Mouse (Mus musculus) layer of hippocampus, postnatal 25 days (tissue): ENCODE measurements around the gene D430041D05Rik. TPM values are rescaled to one million over a fixed set of nuclear protein-coding genes. Genes with fewer than 3 reads are reported as not detected.

Experiments
- DNase-seq, 2 experiments: peaks; one replicate each; pipeline ENCODE4 v3.0.0; 2022; ENCODE audit warnings: mixed read lengths in 2 of 2, low spot score in 1 of 2; ENCODE audit errors: extremely low spot score in 1 of 2
- total RNA-seq, 2 experiments: library from RNA; stranded (reverse); gene quantifications; 2 replicates each; pipeline ENCODE4 v1.2.3; 2021

The D430041D05Rik gene
- total RNA-seq, 2 experiments from 2014 or later = 87.9 to 95.4 TPM

DNA sequence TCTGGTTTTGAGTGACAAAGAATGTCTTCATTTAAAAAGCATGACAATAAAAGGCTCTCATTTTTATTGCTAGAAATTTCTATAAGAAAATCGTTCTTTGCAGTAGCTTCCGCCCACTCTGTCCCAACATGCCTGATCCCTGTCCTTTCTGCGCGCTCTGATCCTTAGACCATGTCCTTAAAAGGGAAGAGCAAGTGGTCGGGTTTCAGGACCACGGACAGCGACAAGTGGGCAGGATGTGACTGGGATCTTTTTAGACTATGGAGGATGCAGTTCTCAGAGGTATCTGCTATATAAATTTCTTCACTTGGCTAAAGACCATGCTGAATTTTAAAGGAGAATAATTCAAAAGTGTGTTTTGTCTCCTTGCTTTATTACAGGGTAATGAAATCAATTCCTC is 111.7 kb downstream of the D430041D05Rik start:
- peak in 1 of 2 experiments; percentile 47 for DNase-seq

DNA sequence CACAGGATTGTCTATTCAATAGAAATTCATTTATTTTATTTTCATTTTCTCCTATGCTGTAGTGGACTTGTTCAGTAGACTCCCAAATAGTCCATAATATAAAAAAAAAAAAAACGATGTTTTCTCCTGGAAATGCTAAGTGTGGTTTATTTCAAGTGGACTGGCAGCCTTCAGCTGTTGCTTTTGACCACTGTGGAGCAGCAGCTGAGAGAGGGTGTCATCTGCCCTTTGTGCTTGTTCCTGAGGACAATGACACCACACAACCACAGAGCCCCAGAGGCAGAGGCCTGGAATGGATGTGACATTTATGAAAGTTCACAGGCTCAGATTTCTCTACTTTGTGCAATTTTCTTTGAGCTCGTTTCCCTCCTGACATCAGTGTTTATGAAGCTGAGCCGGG is 124.0 kb downstream of the D430041D05Rik start:
- DNase-seq = no peak

DNA sequence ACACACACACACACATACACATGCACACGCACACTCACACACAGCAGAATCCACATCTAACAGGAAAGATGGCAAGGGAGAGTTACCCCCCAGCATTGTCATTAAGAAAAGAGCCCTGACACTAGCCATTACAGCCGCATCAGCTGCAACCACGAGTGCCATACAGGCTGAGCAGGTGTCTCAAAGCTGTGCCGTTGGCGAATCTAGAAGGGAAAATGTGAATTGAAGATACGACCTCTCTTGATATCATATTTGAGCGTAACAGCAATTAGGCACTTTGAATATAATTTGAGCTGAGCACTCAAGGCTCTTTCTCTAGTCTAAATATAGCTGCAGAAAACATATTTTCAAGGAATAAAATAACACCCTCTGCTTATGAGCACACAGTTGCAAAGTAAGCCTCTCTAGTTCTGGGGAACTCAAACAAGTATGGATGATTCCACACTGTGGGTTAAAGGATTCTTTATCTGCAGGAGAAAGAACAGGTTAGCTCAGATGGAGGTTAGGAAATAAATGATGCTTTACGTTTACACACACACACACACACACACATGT is 127.3 kb downstream of the D430041D05Rik start:
- no peak for DNase-seq

DNA sequence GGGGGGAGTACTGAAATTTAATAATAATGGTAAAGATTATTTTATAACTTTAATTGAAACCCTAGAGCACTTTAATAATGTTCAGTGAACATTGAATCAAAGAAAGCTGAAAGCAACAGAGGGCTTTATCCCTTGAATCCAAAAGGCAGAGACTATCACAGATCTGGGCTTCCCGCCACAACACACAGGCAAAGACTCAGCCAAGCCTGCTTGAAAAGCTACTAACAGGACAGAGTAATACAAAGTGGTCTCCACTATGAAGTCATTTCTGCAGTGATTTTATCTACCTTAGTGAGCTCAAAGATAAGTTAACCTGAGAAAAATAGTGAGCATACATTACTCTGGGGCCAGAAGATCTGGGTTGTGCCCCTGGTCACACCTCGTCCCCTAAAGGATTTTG is 128.0 kb downstream of the D430041D05Rik start:
- no peak for DNase-seq

DNA sequence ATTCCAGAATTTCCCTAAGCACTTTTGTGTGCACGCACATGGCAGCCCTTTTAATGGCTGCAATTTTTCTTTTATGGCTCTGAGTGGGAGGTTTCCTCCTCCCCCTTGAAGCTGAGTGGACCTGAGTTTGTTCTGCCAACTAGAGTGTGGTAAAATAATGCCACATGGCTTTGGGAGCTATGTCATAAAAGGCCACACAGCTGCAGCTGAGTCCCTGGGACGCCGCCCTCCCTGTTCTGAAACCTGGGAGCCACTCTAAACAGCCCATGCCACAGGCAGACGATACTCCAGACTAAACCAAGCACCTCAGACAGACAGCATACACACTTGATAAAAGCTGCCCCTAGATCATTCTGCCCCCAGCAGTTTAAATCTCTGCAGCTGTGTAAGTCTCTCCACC is 143.8 kb downstream of the D430041D05Rik start:
- DNase-seq = no peak

DNA sequence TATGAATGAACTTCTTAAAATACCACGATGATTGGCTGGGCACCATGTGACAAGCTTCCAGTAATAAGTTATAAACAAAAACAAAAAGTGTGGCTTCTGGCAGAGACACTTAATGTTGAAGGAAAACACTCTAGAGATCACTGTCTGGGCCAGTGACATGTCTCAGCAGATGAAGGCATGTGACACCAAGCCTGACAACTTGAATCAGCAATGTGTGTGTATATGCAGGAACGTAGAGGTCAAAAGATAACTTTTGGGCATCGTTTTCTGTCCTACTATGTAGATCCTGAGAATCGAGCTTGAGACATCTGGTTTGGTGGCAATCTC is 149.1 kb downstream of the D430041D05Rik start:
- no peak for DNase-seq

DNA sequence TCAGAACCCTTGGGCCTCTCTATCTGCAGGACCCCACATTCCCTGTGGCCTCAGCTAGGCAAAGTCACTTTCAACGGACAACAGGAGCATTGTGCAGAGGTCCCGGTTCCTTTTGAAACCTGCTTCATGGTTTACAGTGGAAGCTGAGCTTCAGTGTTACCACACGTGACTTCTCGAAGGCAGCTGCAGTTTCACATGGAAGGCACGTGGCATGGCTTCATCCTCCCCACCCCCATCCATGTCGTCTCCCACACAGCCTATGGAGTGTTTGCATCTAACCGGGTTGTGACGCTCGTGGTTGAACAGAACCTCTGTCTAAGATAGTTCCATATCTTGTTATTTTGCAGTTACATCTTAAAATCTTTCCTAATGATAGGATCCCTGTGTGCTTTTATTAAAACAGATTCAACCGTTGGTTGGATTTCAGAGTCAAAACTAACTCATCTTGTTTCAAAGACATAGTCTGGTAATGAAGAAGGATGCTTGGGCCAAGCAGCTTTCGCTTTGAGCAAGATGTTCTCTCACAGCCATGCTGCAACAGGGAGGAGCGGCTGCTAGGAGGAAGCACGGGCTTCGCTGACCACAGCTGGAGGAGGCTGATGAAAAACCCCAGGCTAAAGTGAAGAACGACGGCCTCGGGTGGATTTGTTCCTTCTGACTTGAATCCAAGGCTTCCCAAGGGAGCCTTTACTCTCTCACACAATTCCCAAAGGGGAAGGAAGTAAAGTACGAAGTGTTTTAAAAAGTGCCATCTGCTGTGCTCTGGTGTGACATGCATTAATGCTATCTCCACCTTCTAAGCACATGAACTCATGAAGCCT is 149.7 kb downstream of the D430041D05Rik start:
- no peak for DNase-seq

DNA sequence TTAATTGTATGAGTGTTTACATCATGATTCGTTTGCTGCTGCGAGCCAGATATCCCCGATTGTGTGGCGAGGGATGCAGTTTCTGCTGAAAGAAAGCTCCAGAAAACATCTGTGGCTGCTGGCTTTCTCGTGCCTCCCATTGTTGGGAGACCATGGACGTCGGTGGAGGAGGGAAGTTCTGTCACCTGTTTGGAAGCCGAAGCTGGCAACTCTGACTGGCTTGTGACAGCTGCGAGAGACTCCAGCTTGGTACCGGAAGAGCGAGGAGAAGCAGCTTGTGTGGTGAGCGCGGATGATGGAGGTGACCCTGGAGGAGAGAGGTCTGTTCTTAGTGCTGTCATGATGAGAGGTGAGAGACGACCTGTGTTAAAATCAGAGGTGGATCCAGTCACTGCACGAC is 154.2 kb downstream of the D430041D05Rik start:
- DNase-seq = no peak

DNA sequence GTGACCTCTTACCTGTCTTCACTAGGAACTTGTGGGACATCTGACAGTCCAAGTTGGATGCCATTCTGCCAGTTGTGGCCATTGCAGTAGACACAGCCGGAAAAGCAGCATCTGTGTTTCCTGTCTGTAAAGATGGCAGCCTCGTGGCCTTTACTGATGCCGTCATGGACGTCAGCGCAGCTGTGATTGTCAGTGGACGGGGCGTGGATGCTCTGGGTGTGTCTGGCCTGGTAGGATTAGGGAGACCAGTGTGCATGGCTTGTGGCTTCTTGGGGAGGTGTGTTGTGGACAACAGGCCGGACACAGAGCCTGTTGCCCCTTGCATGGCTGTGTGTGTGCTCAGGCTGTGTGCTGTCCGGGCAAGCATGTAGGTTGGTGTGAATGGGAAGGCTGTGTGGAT is 155.9 kb downstream of the D430041D05Rik start:
- DNase-seq = no peak

DNA sequence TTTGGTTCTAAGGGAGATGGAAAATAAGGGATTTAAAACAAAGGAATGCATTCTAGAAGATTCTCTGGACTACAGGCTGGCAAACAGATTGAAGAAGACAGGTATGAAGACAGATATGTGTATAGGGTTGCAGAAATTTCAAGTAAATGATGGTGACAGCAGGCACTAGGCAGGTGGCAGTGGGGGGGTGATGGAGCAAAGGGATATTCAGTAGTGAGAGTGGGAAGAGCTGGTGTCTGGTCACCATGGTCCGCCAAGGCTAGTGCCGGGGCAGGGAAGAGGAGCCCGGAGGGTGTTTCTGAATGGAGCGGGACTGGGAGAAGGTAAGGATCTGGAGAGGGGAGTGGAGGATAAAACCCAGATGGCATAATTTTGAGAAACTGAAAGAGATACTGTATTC is 157.5 kb downstream of the D430041D05Rik start:
- no peak for DNase-seq

DNA sequence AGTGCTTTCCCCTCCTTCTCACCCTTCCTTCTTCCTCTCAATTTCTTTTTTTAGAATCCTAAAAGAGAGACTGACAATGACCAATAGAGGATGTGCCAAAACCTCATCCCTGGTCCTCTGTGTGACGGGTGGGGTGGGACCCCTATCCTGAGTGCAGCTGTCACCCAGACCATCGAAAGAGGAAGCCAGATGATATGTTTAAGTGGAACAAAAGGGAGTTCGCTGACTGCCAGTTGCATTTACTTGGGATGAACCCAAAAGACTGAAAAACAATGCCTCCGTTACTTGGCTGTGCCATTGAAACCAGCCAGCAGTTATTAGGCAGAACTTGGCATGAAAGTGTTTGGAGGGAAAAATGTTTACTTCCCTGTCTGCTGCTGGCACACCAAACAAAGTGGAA is 159.2 kb downstream of the D430041D05Rik start:
- no peak for DNase-seq

DNA sequence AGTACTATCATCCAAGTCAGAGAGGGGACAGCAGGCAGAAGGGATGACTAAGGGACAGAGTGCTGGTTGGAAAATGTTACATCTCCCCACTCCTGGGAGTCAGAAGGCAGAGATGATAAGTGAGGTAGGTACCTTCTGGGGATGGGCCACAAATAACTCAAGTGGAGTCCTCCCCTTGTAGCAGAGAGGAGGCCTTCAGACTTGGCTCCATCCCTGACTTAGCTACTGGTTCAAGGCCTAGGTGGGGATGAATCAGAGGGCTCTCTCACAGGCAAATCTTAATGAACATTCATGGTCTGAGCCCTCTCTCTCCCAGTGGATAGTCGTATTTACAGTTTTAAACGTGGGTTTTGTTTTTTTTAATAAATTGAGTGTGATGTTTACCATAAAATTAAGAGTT is 161.0 kb downstream of the D430041D05Rik start:
- DNase-seq = no peak

DNA sequence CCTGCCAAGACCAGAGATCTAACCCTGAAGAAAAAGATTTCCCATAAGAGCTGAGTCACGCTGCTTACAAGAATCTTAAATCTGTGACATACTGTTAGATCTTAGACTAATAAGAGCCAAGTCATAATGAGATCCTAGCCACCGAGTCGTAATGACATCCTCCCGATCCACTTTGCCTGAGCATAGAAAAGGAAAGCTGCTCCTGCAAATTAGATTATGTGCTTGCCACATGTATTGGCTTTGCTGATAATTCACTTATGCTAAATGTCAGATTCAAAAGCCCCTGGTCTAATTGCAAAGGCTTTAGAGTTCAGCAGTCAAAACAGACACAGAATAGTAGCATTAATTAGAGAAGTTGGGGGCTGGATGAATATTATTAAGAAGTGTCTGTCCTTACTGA is 164.0 kb downstream of the D430041D05Rik start:
- DNase-seq = no peak

DNA sequence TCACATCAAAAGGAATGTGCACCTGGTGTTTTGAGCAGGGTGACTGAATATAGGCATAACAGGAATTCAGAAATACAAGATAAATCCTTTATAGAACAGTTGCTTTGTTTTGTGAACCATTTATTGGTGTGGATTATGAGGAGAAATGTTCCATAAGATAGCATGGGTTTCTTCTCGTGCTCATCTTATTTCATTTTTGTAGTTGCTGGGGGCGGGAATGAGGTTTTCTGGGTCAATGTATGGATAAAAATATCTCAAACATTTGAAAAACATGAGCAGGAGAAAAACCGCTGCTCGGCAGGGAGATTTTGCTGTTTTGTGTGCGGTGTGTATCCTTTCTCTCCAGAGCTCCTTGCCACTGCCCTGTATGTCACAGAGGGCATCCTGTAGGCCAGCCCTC is 168.8 kb downstream of the D430041D05Rik start:
- no peak for DNase-seq

DNA sequence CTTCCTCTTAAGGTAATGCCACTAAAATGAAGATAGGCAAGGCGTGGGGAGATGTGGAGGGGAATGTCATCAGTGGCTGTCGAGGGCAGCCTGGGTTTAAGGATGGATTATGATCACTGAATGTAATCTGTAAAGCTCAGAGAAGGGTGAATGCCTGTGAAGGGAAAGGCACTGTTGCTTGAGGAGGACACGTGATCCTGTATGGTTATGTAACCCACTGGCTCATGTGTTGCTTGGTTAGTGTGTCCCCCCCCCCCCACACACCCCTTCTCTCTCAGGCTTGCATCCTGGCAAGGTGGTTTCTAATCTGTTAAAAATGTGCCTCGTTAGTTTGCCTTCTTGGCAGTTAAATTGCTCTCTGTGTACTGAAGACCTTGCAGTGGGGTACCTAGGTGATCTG is 173.7 kb downstream of the D430041D05Rik start:
- DNase-seq = no peak

DNA sequence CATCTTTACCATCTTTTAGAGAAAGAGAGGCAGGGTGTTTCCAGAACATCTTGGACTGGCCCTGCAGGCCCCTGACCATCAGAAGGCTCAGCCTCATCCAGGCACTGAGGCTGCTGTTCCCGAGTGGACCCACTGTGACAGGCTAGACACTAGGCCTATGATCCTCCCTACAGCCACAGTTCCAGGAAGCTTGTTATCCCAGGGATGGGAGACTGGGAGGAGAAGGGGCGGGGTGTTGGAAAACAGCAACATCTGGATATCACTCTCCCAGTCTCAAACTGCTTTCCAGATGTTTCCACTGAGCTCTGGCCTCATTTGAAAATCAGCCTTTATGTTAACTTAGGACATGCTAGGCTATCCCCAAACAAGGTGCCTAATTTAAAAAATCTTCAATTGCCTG is 180.4 kb downstream of the D430041D05Rik start:
- no peak for DNase-seq

DNA sequence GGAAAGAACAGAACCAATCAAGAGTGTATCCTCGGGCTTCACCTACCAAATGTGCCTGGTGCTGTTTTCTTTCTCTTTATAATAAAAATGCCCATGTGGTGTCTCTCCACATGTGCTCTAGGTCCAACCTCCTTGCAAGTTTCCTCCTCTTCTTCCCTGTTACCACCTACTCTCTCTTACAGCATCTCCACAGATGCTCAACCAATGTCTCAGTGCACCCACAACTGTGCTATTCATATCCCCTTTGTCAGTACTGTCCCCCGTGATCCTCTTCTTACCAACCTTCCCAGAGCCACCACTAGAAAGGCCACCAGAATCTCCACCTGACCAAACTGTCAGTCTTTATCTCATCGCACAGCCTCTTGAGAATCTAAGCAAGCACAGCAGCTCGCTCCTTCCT is 184.8 kb downstream of the D430041D05Rik start:
- no peak for DNase-seq

DNA sequence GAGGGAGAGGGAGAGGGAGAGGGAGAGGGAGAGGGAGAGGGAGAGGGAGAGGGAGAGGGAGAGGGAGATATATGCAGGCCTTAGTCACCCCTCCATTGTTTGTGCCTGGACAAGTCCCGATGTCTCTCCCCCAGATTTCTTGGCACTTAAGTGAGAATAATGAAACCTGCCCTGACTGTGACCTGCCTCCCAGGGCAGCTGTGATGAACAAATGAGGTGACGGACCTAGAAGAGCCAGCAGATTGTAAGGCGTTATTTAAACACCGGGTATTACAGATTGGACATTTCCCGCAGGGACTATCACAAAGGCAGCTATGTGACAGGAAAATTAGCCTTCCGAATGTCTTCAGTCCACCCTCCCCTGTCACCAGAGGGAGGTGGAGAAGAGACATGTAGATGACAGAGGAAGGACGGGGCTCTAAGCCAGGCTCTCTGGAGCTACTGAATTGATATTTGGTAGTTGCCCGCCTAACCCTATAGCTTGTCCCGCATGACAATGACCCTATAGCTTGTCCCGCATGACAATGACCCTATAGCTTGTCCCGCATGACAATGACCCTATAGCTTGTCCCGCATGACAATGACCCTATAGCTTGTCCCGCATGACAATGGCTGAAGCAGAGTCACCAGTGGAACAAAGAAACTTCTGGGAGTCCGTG is 191.0 kb downstream of the D430041D05Rik start:
- no peak for DNase-seq

DNA sequence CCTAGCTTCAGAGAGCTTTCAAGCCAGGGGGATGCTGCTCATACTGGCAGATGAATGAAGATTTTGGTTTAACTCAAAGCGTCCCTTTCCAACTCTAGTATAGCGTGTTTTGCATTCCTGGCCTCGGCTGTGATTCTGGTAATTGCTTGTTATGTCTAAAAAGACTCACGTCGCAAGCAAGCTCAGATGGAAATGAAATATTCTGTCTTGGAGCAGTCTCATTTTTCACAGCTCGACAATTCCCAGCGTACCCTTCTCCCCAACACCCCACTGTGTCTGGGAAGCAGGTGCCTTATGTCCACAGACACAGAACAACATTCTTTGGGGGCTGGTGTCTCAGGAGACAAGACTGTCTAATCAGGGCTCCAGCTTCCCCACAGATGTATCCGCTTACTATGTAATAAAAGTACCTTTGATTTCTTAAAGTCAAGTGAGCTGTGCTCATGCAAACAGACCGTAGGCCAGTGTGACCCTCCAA is 192.2 kb downstream of the D430041D05Rik start:
- DNase-seq = no peak

DNA sequence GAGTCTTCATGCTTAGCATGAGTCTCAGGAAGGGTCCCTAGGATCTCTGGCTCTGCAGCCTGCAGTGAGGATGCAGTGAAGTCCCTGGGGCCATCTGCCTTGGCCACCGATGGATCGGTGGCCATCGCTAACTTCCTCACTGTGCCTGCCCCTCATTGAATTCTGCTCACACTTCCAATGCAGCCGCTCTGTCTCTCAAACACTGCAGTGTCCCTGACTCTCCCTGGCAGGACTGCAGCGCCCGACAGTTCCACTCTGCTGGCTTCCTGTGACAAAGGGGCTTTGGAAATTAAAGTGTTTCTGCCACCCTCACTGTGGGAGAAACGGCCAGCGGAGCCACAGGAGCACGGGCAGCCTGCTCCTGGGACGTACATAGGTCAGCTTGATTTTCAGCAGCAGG is 192.7 kb downstream of the D430041D05Rik start:
- no peak for DNase-seq

DNA sequence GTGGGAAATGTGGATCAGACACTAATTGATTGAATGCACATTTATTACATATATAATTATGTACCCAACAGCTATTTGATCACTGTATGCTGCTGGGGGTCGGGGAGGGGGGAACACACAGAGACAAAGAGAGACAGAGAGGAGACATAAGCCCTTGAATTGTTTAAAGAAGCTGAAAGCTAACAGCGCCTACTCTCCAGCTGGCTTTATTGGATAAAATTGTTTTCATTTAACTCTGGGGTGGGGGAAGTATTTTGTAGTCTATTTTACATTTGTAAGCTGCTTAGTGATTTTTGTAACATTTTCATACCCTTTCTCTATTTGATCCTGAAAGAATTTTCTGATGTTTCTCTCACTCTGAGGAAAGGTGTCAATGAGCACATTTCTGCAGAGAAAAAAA is 201.4 kb downstream of the D430041D05Rik start:
- no peak for DNase-seq

DNA sequence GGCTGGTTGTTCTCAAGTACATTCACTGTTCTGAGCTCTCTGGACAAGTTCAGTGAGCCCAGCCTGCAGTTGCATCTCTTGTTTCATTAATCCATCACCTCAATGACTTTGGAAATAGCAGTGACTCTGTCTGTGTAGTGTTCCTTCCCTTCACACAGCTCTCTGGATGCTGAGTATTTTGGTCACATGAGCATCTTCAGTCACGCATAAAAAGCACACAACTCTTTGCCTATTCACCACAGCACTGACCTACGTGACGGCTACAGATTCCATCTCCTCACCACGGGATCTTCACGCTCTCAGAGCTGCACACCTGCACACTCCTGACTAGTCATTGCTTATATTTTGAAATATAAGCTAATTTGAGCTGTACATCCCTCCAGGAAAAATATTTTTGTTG is 202.4 kb downstream of the D430041D05Rik start:
- no peak for DNase-seq
